Mouse (Mus musculus) MEL (cell line): ENCODE measurements around the gene Chchd5. TPM values are rescaled to one million over a fixed set of nuclear protein-coding genes. Genes with fewer than 3 reads are reported as not detected.

ENCODE experiments used
- DNase-seq: peaks from one replicate; pipeline ENCODE4 v3.0.0; 2011; ENCODE audit warnings: low read depth, low spot score
- H3K27ac ChIP-seq: 2 replicates; pipeline ENCODE4 v1.5.1; 2012; ENCODE audit warnings: low read depth, mild to moderate bottlenecking, control low read depth, low read length, moderate library complexity; ENCODE audit not compliant: control insufficient read depth
- H3K27me3 ChIP-seq, 2 experiments: fragments of 150-350 bp in 1 of 2; sonication (generic) in 1 of 2; 2 replicates each; pipeline ENCODE4 v1.6.1; 2012; ENCODE audit warnings: low read length in 2 of 2, mild to moderate bottlenecking in 2 of 2, improper control_type of control experiment in 1 of 2, moderate library complexity in 1 of 2; ENCODE audit not compliant: insufficient read depth in 2 of 2, control insufficient read depth in 1 of 2
- H3K36me3 ChIP-seq, 2 experiments: 2 replicates each; pipeline ENCODE4 v1.6.1; 2012 to 2014; ENCODE audit warnings: low read length in 2 of 2, improper control_type of control experiment in 1 of 2, inconsistent platforms in 1 of 2, mild to moderate bottlenecking in 1 of 2; ENCODE audit not compliant: insufficient read depth in 2 of 2, control insufficient read depth in 1 of 2
- H3K4me1 ChIP-seq, 2 experiments: fragments of 150-350 bp in 1 of 2; sonication (generic) in 1 of 2; 2 replicates each; pipeline ENCODE4 v1.6.1; 2012; ENCODE audit warnings: low read length in 2 of 2, improper control_type of control experiment in 1 of 2, mild to moderate bottlenecking in 1 of 2; ENCODE audit not compliant: insufficient read depth in 2 of 2, control insufficient read depth in 1 of 2
- H3K4me3 ChIP-seq, 2 experiments: fragments of 150-350 bp in 1 of 2; sonication (generic) in 1 of 2; 2 replicates each; pipeline ENCODE4 v1.5.1; 2012; ENCODE audit warnings: low read depth in 2 of 2, low read length in 2 of 2, mild to moderate bottlenecking in 2 of 2, moderate library complexity in 2 of 2, control low read depth in 1 of 2, improper control_type of control experiment in 1 of 2; ENCODE audit not compliant: control insufficient read depth in 1 of 2, insufficient read depth in 1 of 2
- H3K79me2 ChIP-seq: 2 replicates; pipeline ENCODE4 v1.6.1; 2012; ENCODE audit warnings: mild to moderate bottlenecking, low read length, moderate library complexity; ENCODE audit not compliant: control insufficient read depth, poor library complexity, insufficient read depth
- H3K9ac ChIP-seq: 2 replicates; pipeline ENCODE4 v1.6.1; 2012; ENCODE audit warnings: low read depth, mild to moderate bottlenecking, control low read depth, low read length, moderate library complexity; ENCODE audit not compliant: control insufficient read depth, poor library complexity, severe bottlenecking
- H3K9me3 ChIP-seq: fragments of 150-350 bp; sonication (generic); replicated peaks from 2 replicates; pipeline ENCODE4 v1.6.1; 2012; ENCODE audit warnings: mild to moderate bottlenecking, low read length, improper control_type of control experiment, moderate library complexity; ENCODE audit not compliant: insufficient read depth
- BHLHE40 ChIP-seq: IDR thresholded peaks from 2 replicates; pipeline ENCODE4 v1.6.1; 2012; ENCODE audit warnings: low read depth, mild to moderate bottlenecking, inconsistent platforms, low read length, improper control_type of control experiment, borderline replicate concordance
- CHD1 ChIP-seq: IDR thresholded peaks from 2 replicates; pipeline ENCODE4 v1.6.1; 2012; ENCODE audit warnings: low read depth, mild to moderate bottlenecking, inconsistent platforms, low read length, improper control_type of control experiment
- CTCF ChIP-seq, 3 experiments: IDR thresholded peaks in 2 of 3; conservative IDR thresholded peaks in 1 of 3; 2 replicates each; pipeline ENCODE4 v1.5.1; 2011 to 2012; ENCODE audit warnings: low read length in 3 of 3, low read depth in 2 of 3, mild to moderate bottlenecking in 2 of 3, improper control_type of control experiment in 1 of 3, inconsistent platforms in 1 of 3, mixed read lengths in 1 of 3, moderate library complexity in 1 of 3; ENCODE audit not compliant: control insufficient read depth in 1 of 3, insufficient read depth in 1 of 3, poor library complexity in 1 of 3, severe bottlenecking in 1 of 3
- ELF1 ChIP-seq: IDR thresholded peaks from 2 replicates; pipeline ENCODE4 v1.6.1; 2014; ENCODE audit warnings: low read depth, mild to moderate bottlenecking, inconsistent platforms, low read length, improper control_type of control experiment, moderate library complexity
- ETS1 ChIP-seq: IDR thresholded peaks from 2 replicates; pipeline ENCODE4 v1.6.1; 2012; ENCODE audit warnings: low read depth, mild to moderate bottlenecking, inconsistent platforms, low read length, improper control_type of control experiment, moderate library complexity
- GABPA ChIP-seq: IDR thresholded peaks from 2 replicates; pipeline ENCODE4 v1.6.1; 2012; ENCODE audit warnings: low read depth, mild to moderate bottlenecking, inconsistent platforms, low read length, improper control_type of control experiment, moderate library complexity
- HCFC1 ChIP-seq: IDR thresholded peaks from 2 replicates; pipeline ENCODE4 v1.6.1; 2012; ENCODE audit warnings: low read depth, mild to moderate bottlenecking, inconsistent platforms, low read length, improper control_type of control experiment, moderate library complexity
- KAT2A ChIP-seq: conservative IDR thresholded peaks from 2 replicates; pipeline ENCODE4 v1.6.1; 2012; ENCODE audit warnings: low read depth, low read length, improper control_type of control experiment, inconsistent platforms
- MAFK ChIP-seq: IDR thresholded peaks from 2 replicates; pipeline ENCODE4 v1.6.1; 2011; ENCODE audit warnings: low read depth, mild to moderate bottlenecking, low read length, improper control_type of control experiment, borderline replicate concordance
- MAX ChIP-seq: IDR thresholded peaks from 2 replicates; pipeline ENCODE4 v1.6.1; 2011; ENCODE audit warnings: low read length, improper control_type of control experiment
- MXI1 ChIP-seq: IDR thresholded peaks from 2 replicates; pipeline ENCODE4 v1.6.1; 2011; ENCODE audit warnings: mild to moderate bottlenecking, low read depth, low read length, improper control_type of control experiment
- NRF1 ChIP-seq: IDR thresholded peaks from 2 replicates; pipeline ENCODE4 v1.6.1; 2014; ENCODE audit warnings: low read depth, mild to moderate bottlenecking, inconsistent platforms, low read length, improper control_type of control experiment, moderate library complexity; ENCODE audit not compliant: poor library complexity, insufficient read depth, severe bottlenecking
- POLR2A ChIP-seq, 2 experiments: IDR thresholded peaks; 2 replicates each; pipeline ENCODE4 v1.6.1; 2011 to 2012; ENCODE audit warnings: low read length in 2 of 2, mild to moderate bottlenecking in 2 of 2, control low read depth in 1 of 2, improper control_type of control experiment in 1 of 2, low read depth in 1 of 2, moderate library complexity in 1 of 2; ENCODE audit not compliant: control insufficient read depth in 1 of 2, insufficient read depth in 1 of 2, poor library complexity in 1 of 2
- POLR2AphosphoS2 ChIP-seq: IDR thresholded peaks from 2 replicates; pipeline ENCODE4 v1.6.1; 2011; ENCODE audit warnings: low read length, improper control_type of control experiment
- POLR2AphosphoS5 ChIP-seq: IDR thresholded peaks from 2 replicates; pipeline ENCODE4 v1.6.1; 2012; ENCODE audit warnings: low read depth, borderline replicate concordance, mild to moderate bottlenecking, inconsistent platforms, low read length, moderate library complexity, mixed read lengths
- RAD21 ChIP-seq: IDR thresholded peaks from 2 replicates; pipeline ENCODE4 v1.6.1; 2011; ENCODE audit warnings: mild to moderate bottlenecking, low read depth, low read length, improper control_type of control experiment
- SMC3 ChIP-seq: IDR thresholded peaks from 2 replicates; pipeline ENCODE4 v1.6.1; 2011; ENCODE audit warnings: low read depth, low read length, improper control_type of control experiment
- TAL1 ChIP-seq: IDR thresholded peaks from 2 replicates; pipeline ENCODE4 v1.6.1; 2012; ENCODE audit warnings: mild to moderate bottlenecking, inconsistent platforms, low read length, moderate library complexity, mixed read lengths
- TBP ChIP-seq: IDR thresholded peaks from 2 replicates; pipeline ENCODE4 v1.8.0; 2011; ENCODE audit warnings: low read depth, low read length, improper control_type of control experiment
- UBTF ChIP-seq: IDR thresholded peaks from 2 replicates; pipeline ENCODE4 v1.6.1; 2012; ENCODE audit warnings: low read depth, mild to moderate bottlenecking, inconsistent platforms, low read length, improper control_type of control experiment, moderate library complexity, borderline replicate concordance; ENCODE audit not compliant: insufficient read depth
- ZC3H11A ChIP-seq: IDR thresholded peaks from 2 replicates; pipeline ENCODE4 v1.6.1; 2012; ENCODE audit warnings: low read depth, mild to moderate bottlenecking, inconsistent platforms, low read length, improper control_type of control experiment
- polyA plus RNA-seq, 2 experiments: library from polyadenylated mRNA; stranded (reverse) in 1 of 2; unstranded in 1 of 2; fragments of >175 nt in 1 of 2; fragments of >200 nt in 1 of 2; gene quantifications; 2 replicates each; pipeline versions ENCODE4 v1.2.1 to v1.2.4; 2012; ENCODE audit warnings: low replicate concordance in 2 of 2, low read depth in 1 of 2; ENCODE audit not compliant: insufficient read length in 2 of 2, insufficient read depth in 1 of 2, missing spikeins in 1 of 2
- total RNA-seq: library from RNA; depleted of rRNA; stranded (reverse); fragments of 300-350 nt; gene quantifications from 2 replicates; pipeline ENCODE4 v1.2.3, GENCODE M21; 2012

The Chchd5 gene
- total and polyA plus RNA-seq, 3 experiments: 15.9 to 23.7 TPM; not detected in 1

DNA sequence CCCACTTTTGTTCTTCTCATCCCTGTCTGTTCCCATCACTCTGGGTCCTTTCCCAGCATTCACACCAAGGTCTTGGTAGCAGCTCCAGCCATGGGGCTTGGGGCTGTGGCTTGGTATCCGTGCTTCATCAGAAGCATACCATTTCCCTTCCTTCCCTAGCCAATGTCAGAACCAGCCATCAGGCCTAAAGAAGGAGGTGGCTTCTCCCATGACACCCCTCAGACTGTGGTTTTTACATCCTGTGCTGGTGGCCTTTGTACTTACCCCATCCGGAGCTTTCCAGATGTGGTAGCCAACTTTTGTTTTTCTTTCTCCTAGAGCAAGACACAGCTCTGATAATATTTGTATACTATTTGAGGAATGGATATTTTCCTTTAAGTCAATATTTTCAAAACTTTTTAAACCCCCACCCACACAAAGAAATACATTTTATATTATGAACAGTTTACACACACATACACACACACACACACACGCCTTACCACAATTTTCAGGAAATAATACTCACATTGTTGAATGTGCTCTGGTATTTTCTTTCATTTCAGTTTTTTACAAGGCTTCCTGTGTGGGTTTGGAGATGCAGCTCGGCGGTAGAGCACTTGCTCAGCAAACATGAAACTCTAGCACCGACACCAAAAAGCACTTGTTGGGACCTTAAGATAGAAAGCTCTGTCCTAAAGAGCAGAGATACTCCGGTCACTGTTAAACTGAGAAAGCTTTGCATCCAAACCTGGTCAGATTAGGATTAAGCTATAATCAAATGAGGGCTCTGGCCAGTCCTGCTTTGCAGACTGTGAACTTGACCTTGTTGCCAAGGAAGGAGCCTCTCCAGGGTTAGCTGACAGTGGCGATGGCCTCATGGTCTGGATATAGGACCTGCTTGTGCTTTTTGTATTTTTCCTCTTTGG is 50.7 kb downstream of the Chchd5 start:
- Histone ChIP-seq H3K27ac (no peak overlapping the region), H3K79me2 (no peaks in the 10 kb centered on the region), H3K4me3 (no peak overlapping the region), H3K4me1 (peaks cover 2 to 15% of the 10 kb centered on the region in 2 experiments; a peak in 3 of 4 replicates), H3K27me3 (no peaks in the 10 kb centered on the region), H3K36me3 (peaks cover 0 to 6% of the 10 kb centered on the region in 2 experiments; a peak in 1 of 4 replicates), H3K9ac (no peak overlapping the region), H3K9me3 (no peaks in the 10 kb centered on the region)
- DNase-seq: no peak
- TF ChIP-seq HCFC1 (no peak), ELF1 (no peak), MAFK (no peak), BHLHE40 (no peak), TBP (no peak), CHD1 (no peak), MAX (no peak), POLR2A (IDR thresholded peaks at IDR 0.05; ENCODE audit: control insufficient read depth in 1 of 2, insufficient read depth in 1 of 2, low read depth in 1 of 2, low read length in 2 of 2, poor library complexity in 1 of 2) (no peak), TAL1 (no peak), NRF1 (no peak), MXI1 (no peak), RAD21 (no peak), KAT2A (no peak), POLR2AphosphoS5 (no peak), ETS1 (no peak)

DNA sequence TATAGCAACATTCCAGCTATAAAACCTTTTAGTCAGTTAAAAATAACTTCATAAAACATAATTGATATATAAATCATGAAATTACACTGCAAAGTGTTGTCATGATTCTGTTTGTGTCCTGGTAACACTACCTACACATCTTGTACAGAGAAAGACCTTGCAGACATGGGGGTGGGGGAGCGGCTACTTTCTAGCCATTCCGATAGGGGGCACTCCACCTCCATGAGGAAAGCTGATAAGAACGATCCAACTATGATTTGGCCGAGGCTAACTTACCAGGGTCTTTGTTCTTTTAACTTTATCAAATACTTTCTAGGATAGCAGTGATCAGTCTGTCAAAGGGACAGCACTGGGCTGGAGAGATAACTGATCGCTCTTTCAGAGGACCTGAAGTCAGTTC is 52.0 kb downstream of the Chchd5 start:
- Histone ChIP-seq H3K4me1 (peaks cover 2 to 15% of the 10 kb centered on the region in 2 experiments; a peak in 3 of 4 replicates), H3K27ac (no peak overlapping the region)
- peak; percentile 52 for DNase-seq
- no peak for TF ChIP-seq UBTF
- peak; percentile 40 for TF ChIP-seq SMC3
- TF ChIP-seq GABPA: no peak
- TF ChIP-seq POLR2AphosphoS2: no peak
- peak; percentile 49 for TF ChIP-seq RAD21
- peak; percentile 50 for TF ChIP-seq ZC3H11A
- peak; percentile 45 to 61 (median 58) for TF ChIP-seq CTCF (IDR thresholded peaks at IDR 0.05 in 2 of 3, conservative IDR thresholded peaks at IDR 0.05 in 1 of 3; ENCODE audit: control insufficient read depth in 1 of 3, insufficient read depth in 1 of 3, low read depth in 2 of 3, low read length in 3 of 3, poor library complexity in 1 of 3, severe bottlenecking in 1 of 3)
- TF ChIP-seq POLR2A (IDR thresholded peaks at IDR 0.05; ENCODE audit: control insufficient read depth in 1 of 2, insufficient read depth in 1 of 2, low read depth in 1 of 2, low read length in 2 of 2, poor library complexity in 1 of 2): no peak
- TF ChIP-seq, all 39 proteins: peak for 4
- H3K4me3 ChIP-seq: no peak overlapping the region
- no peaks in the 10 kb centered on the region for H3K79me2 ChIP-seq
- H3K36me3 ChIP-seq: peaks cover 0 to 6% of the 10 kb centered on the region in 2 experiments; a peak in 1 of 4 replicates
- H3K9me3 ChIP-seq: no peaks in the 10 kb centered on the region
- no peaks in the 10 kb centered on the region for H3K27me3 ChIP-seq
- H3K9ac ChIP-seq: no peak overlapping the region
